ENCODE assay signal across 13 mouse cellular contexts in genomic region chr10:66357736-66358135, GRCm38 (mm10).
DNase-seq lines count a peak whose midpoint lies in the region; ATAC-seq lines count a peak whose summit lies in the region.
"Had no signal": no experiment of that assay in that cellular context is flagged by ENCODE, and none has a peak within 500 bp of the region (broad histone marks: within the 10 kb centered on the region; RNA-seq: fewer than 3 reads in every experiment).

No protein-coding gene starts in this region.

- WGBS in hindbrain, embryonic 15.5 days = 59% methylated on average over 9 of the region's 9 CpGs
- WGBS in hindbrain, embryonic 10.5 days = 78% methylated on average over 9 of the region's 9 CpGs
- WGBS in forebrain, embryonic 16.5 days = 41% methylated on average over 9 of the region's 9 CpGs
- 90% methylated on average over 9 of the region's 9 CpGs for WGBS in intestine, embryonic 15.5 days

- ATAC-seq in hindbrain, embryonic 15.5 days (ENCODE audit: low FRiP score, low read depth) = peak; percentile 61
- peak; percentile 90 for ATAC-seq in forebrain, embryonic 16.5 days
- no peak for ATAC-seq in intestine, embryonic 15.5 days
- ATAC-seq: Patski had no signal

- no peak overlapping the region for H3K9ac ChIP-seq in hindbrain, embryonic 15.5 days
- no peak overlapping the region for H3K9ac ChIP-seq in forebrain, embryonic 16.5 days (replicated peaks; ENCODE audit: low read depth, low read length)
- no peak overlapping the region for H3K9ac ChIP-seq in intestine, embryonic 15.5 days
- H3K9ac ChIP-seq: embryonic facial prominence, embryonic 13.5 days; liver, embryonic 13.5 days; stomach, embryonic 15.5 days had no signal

- no peaks in the 10 kb centered on the region for H3K9me3 ChIP-seq in hindbrain, embryonic 15.5 days
- no peaks in the 10 kb centered on the region for H3K9me3 ChIP-seq in hindbrain, embryonic 10.5 days
- no peaks in the 10 kb centered on the region for H3K9me3 ChIP-seq in forebrain, embryonic 16.5 days (ENCODE audit: control insufficient read depth, low read length)
- H3K9me3 ChIP-seq in intestine, embryonic 15.5 days = no peaks in the 10 kb centered on the region
- H3K9me3 ChIP-seq: embryonic facial prominence, embryonic 13.5 days; liver, embryonic 13.5 days; stomach, embryonic 15.5 days had no signal

- no peak overlapping the region for H3K27ac ChIP-seq in hindbrain, embryonic 15.5 days (replicated peaks)
- no peak overlapping the region for H3K27ac ChIP-seq in hindbrain, embryonic 10.5 days
- no peak overlapping the region for H3K27ac ChIP-seq in forebrain, embryonic 16.5 days (ENCODE audit: low read length)
- no peak overlapping the region for H3K27ac ChIP-seq in intestine, embryonic 15.5 days
- H3K27ac ChIP-seq: embryonic facial prominence, embryonic 13.5 days; liver, embryonic 13.5 days; stomach, embryonic 15.5 days had no signal

- H3K4me3 ChIP-seq in hindbrain, embryonic 15.5 days = no peak overlapping the region
- no peak overlapping the region for H3K4me3 ChIP-seq in hindbrain, embryonic 10.5 days
- H3K4me3 ChIP-seq in forebrain, embryonic 16.5 days (replicated peaks; ENCODE audit: low read length) = no peak overlapping the region
- H3K4me3 ChIP-seq in intestine, embryonic 15.5 days (replicated peaks) = no peak overlapping the region
- H3K4me3 ChIP-seq: embryonic facial prominence, embryonic 13.5 days; liver, embryonic 13.5 days; stomach, embryonic 15.5 days had no signal

- DNase-seq in hindbrain, embryonic 10.5 days (ENCODE audit: low spot score) = no peak
- peak; percentile 41 for DNase-seq in right cerebral cortex, postnatal 4 days
- no peak for DNase-seq in right cerebral cortex, adult 2 months (ENCODE audit: low spot score in 2 of 2)
- no peak for DNase-seq in testis, postnatal 14 days (ENCODE audit: low spot score)
- no peak for DNase-seq in gastrocnemius, adult 8-10 months (ENCODE audit: low spot score in 2 of 2)
- DNase-seq: gastrocnemius, postnatal 14 days; liver, embryonic 13.5 days had no signal

- H3K4me1 ChIP-seq in hindbrain, embryonic 15.5 days (replicated peaks) = no peaks in the 10 kb centered on the region
- H3K4me1 ChIP-seq in hindbrain, embryonic 10.5 days (replicated peaks) = no peaks in the 10 kb centered on the region
- no peaks in the 10 kb centered on the region for H3K4me1 ChIP-seq in forebrain, embryonic 16.5 days (replicated peaks; ENCODE audit: control insufficient read depth, insufficient read depth, low read length)
- H3K4me1 ChIP-seq in intestine, embryonic 15.5 days (replicated peaks) = no peaks in the 10 kb centered on the region
- H3K4me1 ChIP-seq: embryonic facial prominence, embryonic 13.5 days; liver, embryonic 13.5 days; stomach, embryonic 15.5 days had no signal

- H3K27me3 ChIP-seq in hindbrain, embryonic 15.5 days = no peaks in the 10 kb centered on the region
- H3K27me3 ChIP-seq in hindbrain, embryonic 10.5 days (ENCODE audit: insufficient read depth, poor library complexity, severe bottlenecking) = no peaks in the 10 kb centered on the region
- no peaks in the 10 kb centered on the region for H3K27me3 ChIP-seq in forebrain, embryonic 16.5 days (replicated peaks; ENCODE audit: control insufficient read depth, insufficient read depth, low read length)
- H3K27me3 ChIP-seq in intestine, embryonic 15.5 days (replicated peaks) = no peaks in the 10 kb centered on the region
- H3K27me3 ChIP-seq: embryonic facial prominence, embryonic 13.5 days; liver, embryonic 13.5 days; Patski; stomach, embryonic 15.5 days had no signal

- no peaks in the 10 kb centered on the region for H3K36me3 ChIP-seq in hindbrain, embryonic 15.5 days
- H3K36me3 ChIP-seq in hindbrain, embryonic 10.5 days = no peaks in the 10 kb centered on the region
- no peaks in the 10 kb centered on the region for H3K36me3 ChIP-seq in forebrain, embryonic 16.5 days (ENCODE audit: control insufficient read depth, insufficient read depth)
- H3K36me3 ChIP-seq in intestine, embryonic 15.5 days = no peaks in the 10 kb centered on the region
- H3K36me3 ChIP-seq: embryonic facial prominence, embryonic 13.5 days; liver, embryonic 13.5 days; stomach, embryonic 15.5 days had no signal

- H3K4me2 ChIP-seq in hindbrain, embryonic 15.5 days = no peak overlapping the region
- no peak overlapping the region for H3K4me2 ChIP-seq in forebrain, embryonic 16.5 days (ENCODE audit: low read length)
- no peak overlapping the region for H3K4me2 ChIP-seq in intestine, embryonic 15.5 days (replicated peaks)
- H3K4me2 ChIP-seq: embryonic facial prominence, embryonic 13.5 days; liver, embryonic 13.5 days; stomach, embryonic 15.5 days had no signal
